Mouse (Mus musculus) liver, embryonic 14.5 days (tissue): ENCODE data around the gene Gm10715. TPM values are rescaled to one million over a fixed set of nuclear protein-coding genes. Genes with fewer than 3 reads are reported as not detected.
"Not testable (repeated sequence)": the region's sequence is repeated elsewhere in the genome, so short reads cannot be mapped to it uniquely, and the experiment has no call there.

Source experiments
- ATAC-seq: fragments of 200-750 bp; cut with Nextera tagmentation; 2 replicates; pipeline ENCODE4 v1.8.0; 2017; ENCODE audit warnings: moderate number of reproducible peaks, mild to moderate bottlenecking, moderate library complexity; ENCODE audit not compliant: insufficient read depth
- DNase-seq, 3 experiments: peaks; one replicate each; pipeline ENCODE4 v3.0.0-alpha.2; 2012 to 2013; ENCODE audit warnings: low read depth in 3 of 3, low spot score in 3 of 3
- H3K27ac ChIP-seq: fragments of 300-500 bp; sonication (generic); 2 replicates; pipeline ENCODE4 v1.5.1; 2014; ENCODE audit warnings: moderate library complexity, mild to moderate bottlenecking, control low read depth, inconsistent platforms
- H3K27me3 ChIP-seq: fragments of 300-500 bp; sonication (generic); 2 replicates; pipeline ENCODE4 v1.6.1; 2014; ENCODE audit warnings: mild to moderate bottlenecking, low read length, moderate library complexity; ENCODE audit not compliant: control insufficient read depth, insufficient read depth
- H3K36me3 ChIP-seq: fragments of 300-500 bp; sonication (generic); replicated peaks from 2 replicates; pipeline ENCODE4 v1.6.1; 2014; ENCODE audit warnings: low read depth; ENCODE audit not compliant: control insufficient read depth, insufficient read depth
- H3K4me1 ChIP-seq, 2 experiments: fragments of 200-500 bp in 1 of 2; fragments of 300-500 bp in 1 of 2; sonication (generic) in 1 of 2; replicated peaks; 2 replicates each; pipeline ENCODE4 v1.6.1; 2012 to 2014; ENCODE audit warnings: antibody characterized with exemption in 1 of 2, inconsistent platforms in 1 of 2, low read length in 1 of 2; ENCODE audit not compliant: control insufficient read depth in 2 of 2, insufficient read depth in 2 of 2
- H3K4me2 ChIP-seq: fragments of 300-500 bp; sonication (generic); 2 replicates; pipeline ENCODE4 v1.6.1; 2014; ENCODE audit warnings: low read depth, mild to moderate bottlenecking, control low read depth, moderate library complexity
- H3K4me3 ChIP-seq, 2 experiments: fragments of 200-500 bp in 1 of 2; fragments of 300-500 bp in 1 of 2; sonication (generic) in 1 of 2; 2 replicates each; pipeline ENCODE4 v1.5.1; 2012 to 2014; ENCODE audit warnings: low read depth in 2 of 2, low read length in 2 of 2, mild to moderate bottlenecking in 2 of 2, control low read depth in 1 of 2, inconsistent platforms in 1 of 2, moderate library complexity in 1 of 2; ENCODE audit not compliant: insufficient read depth in 1 of 2
- H3K9ac ChIP-seq: fragments of 300-500 bp; sonication (generic); replicated peaks from 2 replicates; pipeline ENCODE4 v1.6.1; 2014; ENCODE audit warnings: mild to moderate bottlenecking, control low read depth, moderate library complexity
- H3K9me3 ChIP-seq: fragments of 300-500 bp; sonication (generic); 2 replicates; pipeline ENCODE4 v1.6.1; 2016; ENCODE audit warnings: low read length, mixed read lengths; ENCODE audit not compliant: control insufficient read depth
- EP300 ChIP-seq: IDR thresholded peaks from 2 replicates; pipeline ENCODE4 v1.6.1; 2016; ENCODE audit warnings: antibody characterized with exemption, low read depth
- WGBS: fragments of 180-500 bp; shearing (Covaris S2); extraction: QIAGEN DNeasy Blood & Tissue Kit; methylation state at CpG from one replicate; pipeline ENCODE4 v1.1.7; 2014; ENCODE audit not compliant: insufficient replicate concordance; 5-methylcytosine and 5-hydroxymethylcytosine counted together
- polyA plus RNA-seq, 2 experiments: library from polyadenylated mRNA; depleted of rRNA in 1 of 2; stranded (reverse) in 1 of 2; unstranded in 1 of 2; fragments of >200 nt; fragmentation: Nextera tagmentation in 1 of 2; extraction: Ambion mirVana in 1 of 2; gene quantifications; 2 replicates each; pipeline versions ENCODE4 v1.2.1 to v1.2.3; 2012 to 2014

Gm10715 gene
- polyA plus RNA-seq (2012; rRNA removed) (not detected in 2 replicates), polyA plus RNA-seq (2014; fragmentation: Nextera tagmentation; extraction: Ambion mirVana) (not detected in 2 replicates)

GRCm38 (mm10) chr9:3036577-3036976, at the start of gene Gm10715:
Gene Gm10715 (plus strand): TSS chr9:3036877.
- not testable (repeated sequence) for H3K27ac ChIP-seq, DNase-seq, H3K4me1 ChIP-seq, H3K9me3 ChIP-seq, H3K4me3 ChIP-seq, H3K4me2 ChIP-seq, H3K27me3 ChIP-seq, ATAC-seq, H3K36me3 ChIP-seq, H3K9ac ChIP-seq
- WGBS: 56% methylated on average over 6 of the region's 8 CpGs

GRCm38 (mm10) chr9:3000445-3000972, 36.2 kb upstream of the Gm10715 start, which contains the start of gene Gm10722:
Gene Gm10722 (plus strand): TSS chr9:3000922.
- not testable (repeated sequence) for H3K4me1 ChIP-seq, H3K9ac ChIP-seq, H3K27me3 ChIP-seq, H3K4me2 ChIP-seq, H3K27ac ChIP-seq, H3K36me3 ChIP-seq, H3K9me3 ChIP-seq, ATAC-seq, H3K4me3 ChIP-seq
- WGBS: 50% methylated on average over 12 of the region's 12 CpGs
- DNase-seq: peak in 2 of 3 experiments; percentile 34 to 61

GRCm38 (mm10) chr9:3001006-3001405, 35.7 kb upstream of the Gm10715 start:
- not testable (repeated sequence) for H3K9ac ChIP-seq, H3K4me3 ChIP-seq, H3K27me3 ChIP-seq, ATAC-seq, H3K9me3 ChIP-seq, H3K4me2 ChIP-seq, H3K27ac ChIP-seq, H3K4me1 ChIP-seq, DNase-seq, H3K36me3 ChIP-seq
- 48% methylated on average over 8 of the region's 8 CpGs for WGBS

- H3K36me3 ChIP-seq, H3K27ac ChIP-seq, H3K4me3 ChIP-seq, H3K4me1 ChIP-seq, H3K27me3 ChIP-seq, H3K9ac ChIP-seq, H3K9me3 ChIP-seq, H3K4me2 ChIP-seq: not testable (repeated sequence)
- DNase-seq: peak in 2 of 3 experiments; percentile 9 to 37
- 0 out of 2 replicates have a peak, but pooled peaks have one; percentile 5 for TF ChIP-seq EP300
- WGBS: 40% methylated on average over 8 of the region's 11 CpGs
- ATAC-seq: peak; percentile 71
These were observed 34.6 kb upstream of the Gm10715 start for GRCm38 (mm10) chr9:3001948-3002659.

GRCm38 (mm10) chr9:3002794-3003396, 33.8 kb upstream of the Gm10715 start, which contains the start of gene Gm11168:
Gene Gm11168 (plus strand): TSS chr9:3003346.
- not testable (repeated sequence) for H3K9me3 ChIP-seq, H3K4me2 ChIP-seq, H3K27ac ChIP-seq, ATAC-seq, DNase-seq, H3K9ac ChIP-seq, H3K4me1 ChIP-seq, H3K4me3 ChIP-seq, H3K36me3 ChIP-seq, H3K27me3 ChIP-seq
- WGBS: 48% methylated on average over 6 of the region's 14 CpGs

GRCm38 (mm10) chr9:3006179-3006578, 30.5 kb upstream of the Gm10715 start:
- H3K4me1 ChIP-seq, H3K4me2 ChIP-seq, H3K9ac ChIP-seq, ATAC-seq, H3K36me3 ChIP-seq, H3K27ac ChIP-seq, H3K9me3 ChIP-seq, DNase-seq, H3K27me3 ChIP-seq, H3K4me3 ChIP-seq: not testable (repeated sequence)
- 70% methylated on average over 1 of the region's 5 CpGs for WGBS

- not testable (repeated sequence) for H3K36me3 ChIP-seq, H3K9me3 ChIP-seq, H3K9ac ChIP-seq, H3K27me3 ChIP-seq, DNase-seq, H3K4me1 ChIP-seq, H3K4me2 ChIP-seq, H3K27ac ChIP-seq, H3K4me3 ChIP-seq
- peak; percentile 64 for ATAC-seq
- 47% methylated on average over 8 of the region's 8 CpGs for WGBS
These were observed 30.0 kb upstream of the Gm10715 start for GRCm38 (mm10) chr9:3006636-3007035.
